Mouse (Mus musculus) ovary, adult 10 weeks (tissue): ENCODE results near the gene Hcrt. TPM values are rescaled to one million over a fixed set of nuclear protein-coding genes. Genes with fewer than 3 reads are reported as not detected.

Experiments
- polyA plus RNA-seq: library from polyadenylated mRNA; stranded (reverse); fragments of 350-450 nt; fragmentation: Illumina TruSeq; extraction: RNeasy Lipid Tissue Mini Kit (QIAGEN cat#74804); gene quantifications from one replicate; pipeline ENCODE4 v1.2.3, GENCODE M21; 2014

Hcrt gene
- polyA plus RNA-seq: not detected

DNA sequence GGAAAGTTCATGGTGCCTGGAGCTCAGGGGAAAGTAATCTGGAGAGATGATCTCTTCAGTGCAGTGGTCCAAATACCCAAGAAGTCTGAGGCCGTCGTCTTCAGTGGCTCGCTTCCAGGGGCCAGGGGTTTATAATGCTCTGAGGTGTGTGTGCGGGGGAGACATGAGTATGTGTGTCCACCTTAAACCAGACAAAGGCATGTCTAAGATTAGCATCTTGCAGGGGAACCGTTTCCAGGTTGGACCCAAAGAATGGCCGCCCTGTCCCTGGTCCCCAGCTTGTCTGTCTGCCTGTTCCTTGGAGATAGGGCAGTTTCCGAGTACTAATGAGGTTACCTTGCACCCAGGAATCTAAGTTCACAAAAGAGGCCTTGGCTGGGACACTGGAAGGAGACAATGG, at the start of gene Hcrt:
Gene Hcrt, minus strand, starts transcription at position 101 of the 400 bp plus-strand sequence.

GRCm38 (mm10) chr11:100770646-100771408, 8.1 kb upstream of the Hcrt start, which contains the start of gene Ghdc:
Gene Ghdc (minus strand): TSS chr11:100770957.

DNA sequence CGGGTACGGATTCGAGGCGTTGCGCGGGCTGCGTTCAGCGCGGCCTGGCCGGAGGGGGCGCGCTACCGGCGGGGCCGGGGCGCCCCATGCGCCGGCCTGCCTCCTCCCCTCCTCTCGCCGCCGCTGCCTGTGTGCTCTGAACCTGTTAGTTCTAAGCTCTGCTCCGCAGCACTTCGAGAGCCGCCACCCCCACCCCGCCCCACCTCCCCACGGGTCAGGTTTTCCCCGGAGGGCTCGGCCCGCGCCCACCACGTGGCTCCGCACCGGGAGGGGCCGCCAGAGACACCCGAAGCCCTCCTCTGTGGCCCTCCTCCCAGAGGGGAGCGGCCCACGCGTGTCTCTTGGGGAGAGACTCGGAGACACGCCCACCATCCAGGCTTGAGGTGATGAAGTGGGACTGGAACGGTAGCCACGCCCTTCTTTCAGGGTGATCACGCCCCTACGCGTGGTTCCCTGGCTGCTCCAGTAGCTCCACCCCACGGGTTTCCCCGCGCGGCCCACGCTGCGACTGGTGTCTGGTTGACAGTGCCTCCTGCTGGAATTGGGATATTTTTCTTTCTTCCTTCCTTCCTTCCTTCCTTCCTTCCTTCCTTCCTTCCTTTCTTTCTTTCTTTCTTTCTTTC, 3.0 kb downstream of the Hcrt start, which contains the start of gene Kcnh4:
Gene Kcnh4, minus strand, starts transcription at position 332 of the 623 bp plus-strand sequence.

DNA sequence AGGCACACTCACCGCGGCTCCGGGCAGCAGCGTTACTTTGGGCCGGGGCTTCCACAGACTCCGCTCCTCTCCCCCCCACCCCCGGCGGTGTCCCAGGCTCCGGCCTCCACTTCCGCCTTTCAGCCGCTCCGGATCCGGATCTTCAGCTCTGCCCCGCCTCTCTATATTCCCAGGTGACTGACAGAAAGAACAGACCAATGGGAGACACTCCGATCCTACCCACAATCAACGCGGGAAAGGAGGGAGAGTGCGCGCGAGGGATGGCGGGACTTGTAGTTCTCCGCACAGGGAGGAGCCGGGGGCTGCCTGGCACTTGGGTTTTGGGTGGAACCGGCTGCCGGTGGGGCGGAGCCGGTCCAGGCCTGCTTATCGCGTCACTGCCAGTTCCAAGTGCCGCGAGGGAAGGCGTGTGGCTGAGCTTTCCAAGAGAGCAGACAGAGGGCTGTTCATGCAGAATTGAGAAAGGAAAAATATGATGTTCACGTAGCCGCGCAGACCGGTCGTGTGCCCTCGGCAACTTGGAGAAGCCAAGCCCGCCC, 24.6 kb downstream of the Hcrt start, which contains the start of gene Rab5c:
Gene Rab5c, minus strand, starts transcription at position 150 of the 539 bp plus-strand sequence.

DNA sequence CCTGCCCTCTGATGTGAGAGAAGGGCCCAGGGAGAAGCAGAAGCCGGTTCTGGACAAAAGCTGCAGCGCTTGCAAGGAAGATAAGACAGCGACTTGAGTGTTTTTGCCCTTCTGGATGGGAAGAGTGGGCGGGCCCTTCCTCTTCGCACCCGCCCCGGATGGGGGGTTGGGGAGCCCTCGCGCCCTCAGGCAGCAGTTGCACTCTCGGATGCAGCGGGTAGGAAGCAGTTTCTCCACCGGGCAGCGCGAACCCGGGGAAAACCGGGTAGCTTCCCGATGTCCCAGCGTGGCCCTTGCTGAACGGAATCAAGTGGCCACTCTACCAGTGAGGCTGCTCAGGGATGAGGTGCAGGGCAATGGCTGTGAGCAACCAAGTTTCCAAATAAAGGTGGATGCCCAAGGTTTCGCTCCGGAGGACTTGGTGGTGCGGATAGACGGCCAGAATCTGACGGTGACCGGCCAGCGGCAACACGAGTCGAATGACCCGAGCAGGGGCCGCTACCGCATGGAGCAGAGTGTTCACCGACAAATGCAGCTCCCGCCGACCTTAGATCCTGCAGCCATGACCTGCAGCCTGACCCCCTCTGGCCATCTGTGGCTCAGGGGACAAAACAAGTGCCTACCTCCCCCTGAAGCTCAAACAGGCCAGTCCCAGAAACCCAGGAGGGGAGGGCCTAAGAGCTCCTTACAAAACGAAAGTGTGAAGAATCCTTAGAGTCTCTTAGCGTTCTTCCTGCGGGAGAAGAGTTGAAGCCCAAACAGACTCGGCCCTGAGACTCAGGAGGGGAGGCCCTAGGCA, 48.8 kb downstream of the Hcrt start, which contains the start of gene Hspb9:
Gene Hspb9, plus strand, starts transcription at position 116 of the 799 bp plus-strand sequence.

GRCm38 (mm10) chr11:100711783-100712615, 50.7 kb downstream of the Hcrt start, which contains the start of gene Kat2a:
Gene Kat2a (minus strand): TSS chr11:100712465.

Other genes starting within 250 kb of the Hcrt start
- 125 TPM for gene Acly, start 234.9 kb downstream of the Hcrt start, polyA plus RNA-seq
- gene Ttc25, start 217.3 kb downstream of the Hcrt start, polyA plus RNA-seq: 0.86 TPM
- gene Cnp, start 188.0 kb downstream of the Hcrt start, polyA plus RNA-seq: 5.8 TPM
- gene Nkiras2, start 143.7 kb downstream of the Hcrt start, polyA plus RNA-seq: 2.5 TPM
- gene Dnajc7, start 142.8 kb downstream of the Hcrt start, polyA plus RNA-seq: 139 TPM
- gene Zfp385c, start 70.5 kb downstream of the Hcrt start, polyA plus RNA-seq: 0.17 TPM
- gene Dhx58, start 58.7 kb downstream of the Hcrt start, polyA plus RNA-seq: 0.60 TPM
- gene Kat2a, start 50.5 kb downstream of the Hcrt start, polyA plus RNA-seq: 2.3 TPM
- not detected for gene Hspb9, start 49.1 kb downstream of the Hcrt start, polyA plus RNA-seq
- gene Rab5c, start 24.7 kb downstream of the Hcrt start, polyA plus RNA-seq: 29.9 TPM
- gene Kcnh4, start 3.0 kb downstream of the Hcrt start, polyA plus RNA-seq: not detected
- 1.3 TPM for gene Ghdc, start 8.0 kb upstream of the Hcrt start, polyA plus RNA-seq
- 8.5 TPM for gene Stat5b, start 87.8 kb upstream of the Hcrt start, polyA plus RNA-seq
- 5.4 TPM for gene Stat5a, start 96.4 kb upstream of the Hcrt start, polyA plus RNA-seq
- gene Stat3, start 176.6 kb upstream of the Hcrt start, polyA plus RNA-seq: 20.3 TPM
- 186 TPM for gene Cavin1, start 208.0 kb upstream of the Hcrt start, polyA plus RNA-seq
- 64.6 TPM for gene Atp6v0a1, start 246.5 kb upstream of the Hcrt start, polyA plus RNA-seq